ENCODE assay signal across 11 mouse cellular contexts in genomic region chr17:31326220-31326852, GRCm38 (mm10). TPM values are rescaled to one million over a fixed set of nuclear protein-coding genes. Genes with fewer than 3 reads are reported as not detected.
DNase-seq lines count a peak whose midpoint lies in the region; ATAC-seq and TF ChIP-seq lines count a peak whose summit lies in the region.
"Had no signal": no experiment of that assay in that cellular context is flagged by ENCODE, and none has a peak within 500 bp of the region (broad histone marks: within the 10 kb centered on the region; RNA-seq: fewer than 3 reads in every experiment).

No protein-coding gene starts in this region.

- no peak overlapping the region for H3K4me3 ChIP-seq in thymus, adult 2 months (ENCODE audit: control insufficient read depth, insufficient read depth, low read length)
- H3K4me3 ChIP-seq: embryonic facial prominence, embryonic 12.5 days had no signal

- no peak for TF ChIP-seq CTCF in thymus, adult 2 months (IDR thresholded peaks at IDR 0.05; ENCODE audit: borderline replicate concordance, control insufficient read depth, extremely low read depth, insufficient read depth, low read length, poor library complexity)

- no peak for DNase-seq in thymus, adult 2 months
- DNase-seq in thymus, adult 18-20 months = no peak
- peak; percentile 49 for DNase-seq in thymus, postnatal 4 days
- DNase-seq in B cell, adult 2 months = no peak
- no peak for DNase-seq in kidney, adult 9 months
- DNase-seq in c-Kit-positive CD71-positive TER-119-positive erythroid progenitor cells, embryonic 14.5 days (ENCODE audit: low spot score) = no peak
- DNase-seq: cerebellum, adult 11-12 months had no signal

- H3K4me1 ChIP-seq in thymus, adult 2 months (replicated peaks; ENCODE audit: control insufficient read depth, insufficient read depth, low read length) = peaks cover 40% of the 10 kb centered on the region
- H3K4me1 ChIP-seq: embryonic facial prominence, embryonic 12.5 days had no signal

- peak; percentile 59 for ATAC-seq in activated CD4-positive, CD25-positive, alpha-beta regulatory T cell, adult 4 months
- ATAC-seq in megakaryocyte, adult 5-6 weeks (ENCODE audit: poor library complexity, severe bottlenecking) = peak; percentile 67

- H3K36me3 ChIP-seq in thymus, adult 2 months (ENCODE audit: control insufficient read depth, insufficient read depth, low read length) = no peaks in the 10 kb centered on the region
- H3K36me3 ChIP-seq: embryonic facial prominence, embryonic 12.5 days had no signal

- 17% methylated on average over 9 of the region's 9 CpGs for WGBS in thymus, adult 2 months

- peak overlapping the region; percentile 79 for H3K27ac ChIP-seq in thymus, adult 2 months (ENCODE audit: control insufficient read depth, insufficient read depth, low read length)
- H3K27ac ChIP-seq: embryonic facial prominence, embryonic 12.5 days had no signal

- no peaks in the 10 kb centered on the region for H3K27me3 ChIP-seq in thymus, adult 2 months (ENCODE audit: control insufficient read depth, insufficient read depth, low read length)
- H3K27me3 ChIP-seq: embryonic facial prominence, embryonic 12.5 days had no signal

- no peak for TF ChIP-seq POLR2A in thymus, adult 2 months (IDR thresholded peaks at IDR 0.05; ENCODE audit: control insufficient read depth, extremely low read depth, insufficient read depth, low read length, poor library complexity)

RNA-seq across cellular contexts. Expression of gene Slc37a1, which starts 39.7 kb away (rescaled TPM):
- polyA plus RNA-seq in thymus, adult 2 months (2012; rRNA removed) = 59.6 and 59.7 TPM in 2 replicates
- polyA plus RNA-seq in activated CD4-positive, CD25-positive, alpha-beta regulatory T cell, adult 4 months (2017; shearing (Covaris generic)) = 10 to 100 TPM; 20.5 to 26.2 TPM
- total RNA-seq in megakaryocyte, adult 5-6 weeks (2015) = 6.3 and 8.1 TPM in 2 replicates
- total RNA-seq in megakaryocyte, adult 5-6 weeks (2017) = 3.9 and 10.6 TPM in 2 replicates

RNA-seq across cellular contexts. Expression of gene Rsph1, which starts 49.2 kb away (rescaled TPM):
- polyA plus RNA-seq in thymus, adult 2 months (2012; rRNA removed) = 0.29 and 0.51 TPM in 2 replicates
- 1 to 10 TPM in 1 of 2 experiments, under 1 TPM in 1; 0.86 to 2.7 TPM for polyA plus RNA-seq in activated CD4-positive, CD25-positive, alpha-beta regulatory T cell, adult 4 months (2017; shearing (Covaris generic))
- 0.36 TPM in 2 replicates for total RNA-seq in megakaryocyte, adult 5-6 weeks (2015)
- 0.66 and 1.1 TPM in 2 replicates for total RNA-seq in megakaryocyte, adult 5-6 weeks (2017)
- total RNA-seq: liver, adult 2 months had no signal
- polyA plus RNA-seq: liver, adult 2 months had no signal

RNA-seq across cellular contexts. Expression of gene Pde9a, which starts 59.7 kb away (rescaled TPM):
- 4.6 and 4.9 TPM in 2 replicates for polyA plus RNA-seq in thymus, adult 2 months (2012; rRNA removed)
- polyA plus RNA-seq in activated CD4-positive, CD25-positive, alpha-beta regulatory T cell, adult 4 months (2017; shearing (Covaris generic)) = 1 to 10 TPM in 1 of 2 experiments, not detected in 1; 1.4 TPM
- total RNA-seq in megakaryocyte, adult 5-6 weeks (2015) = not detected in 2 replicates
- total RNA-seq in megakaryocyte, adult 5-6 weeks (2017) = 0.29 TPM in 1 of 2 replicates, not detected in the other
